28 mouse cellular contexts compared by ENCODE assay signal in genomic region chr1:113210095-113210494, GRCm38 (mm10).
"Had no signal": no experiment of that assay in that cellular context is flagged by ENCODE, and none has a peak within 500 bp of the region (broad histone marks: within the 10 kb centered on the region; RNA-seq: fewer than 3 reads in every experiment).

No protein-coding gene starts in this region.

- H3K27ac ChIP-seq: embryonic facial prominence, embryonic 10.5 days; embryonic facial prominence, embryonic 12.5 days; embryonic facial prominence, embryonic 13.5 days; embryonic facial prominence, embryonic 15.5 days; forebrain, embryonic 10.5 days; forebrain, embryonic 12.5 days; forebrain, embryonic 13.5 days; forebrain, embryonic 15.5 days; gastrocnemius, adult 2 months; heart, adult 2 months had no signal

- ATAC-seq: forebrain, embryonic 13.5 days; forebrain, embryonic 14.5 days; forebrain, embryonic 15.5 days; forebrain, embryonic 16.5 days; forebrain, postnatal 0 days had no signal

- H3K36me3 ChIP-seq: embryonic facial prominence, embryonic 10.5 days; embryonic facial prominence, embryonic 12.5 days; embryonic facial prominence, embryonic 13.5 days; embryonic facial prominence, embryonic 15.5 days; forebrain, embryonic 10.5 days; forebrain, embryonic 12.5 days; forebrain, embryonic 15.5 days had no signal

- H3K4me1 ChIP-seq: embryonic facial prominence, embryonic 10.5 days; embryonic facial prominence, embryonic 12.5 days; embryonic facial prominence, embryonic 13.5 days; embryonic facial prominence, embryonic 15.5 days; forebrain, embryonic 10.5 days; forebrain, embryonic 12.5 days; forebrain, embryonic 13.5 days; forebrain, embryonic 15.5 days had no signal

- H3K4me3 ChIP-seq: embryonic facial prominence, embryonic 10.5 days; embryonic facial prominence, embryonic 12.5 days; embryonic facial prominence, embryonic 13.5 days; embryonic facial prominence, embryonic 15.5 days; erythroblast, embryonic 14.5 days; forebrain, embryonic 10.5 days; forebrain, embryonic 12.5 days; forebrain, embryonic 13.5 days; forebrain, embryonic 15.5 days; gastrocnemius, adult 2 months; heart, adult 2 months had no signal

- H3K9ac ChIP-seq: embryonic facial prominence, embryonic 12.5 days; embryonic facial prominence, embryonic 13.5 days; embryonic facial prominence, embryonic 15.5 days; forebrain, embryonic 12.5 days; forebrain, embryonic 13.5 days; forebrain, embryonic 15.5 days; forebrain, postnatal 0 days had no signal

- H3K9me3 ChIP-seq: embryonic facial prominence, embryonic 10.5 days; embryonic facial prominence, embryonic 12.5 days; embryonic facial prominence, embryonic 13.5 days; embryonic facial prominence, embryonic 15.5 days; forebrain, embryonic 10.5 days; forebrain, embryonic 12.5 days; forebrain, embryonic 13.5 days; forebrain, embryonic 15.5 days had no signal

- DNase-seq: cerebellum, adult 2 months; cerebellum, adult 9-10 months; cerebellum, adult 9-11 months; cerebellum, postnatal 10 days; cerebellum, postnatal 14 days; cerebellum, postnatal 25 days; cerebellum, postnatal 36 days; embryo, embryonic 11 days; forebrain, postnatal 0 days; gastrocnemius, adult 2 months; gastrocnemius, postnatal 10 days; gastrocnemius, postnatal 14 days; gastrocnemius, postnatal 25 days; gastrocnemius, postnatal 36 days; heart, adult 11 months; heart, adult 18-20 months; heart, adult 2 months had no signal

- H3K27me3 ChIP-seq: embryonic facial prominence, embryonic 12.5 days; embryonic facial prominence, embryonic 13.5 days; embryonic facial prominence, embryonic 15.5 days; forebrain, embryonic 12.5 days; forebrain, embryonic 13.5 days; forebrain, embryonic 15.5 days had no signal

- H3K4me2 ChIP-seq: embryonic facial prominence, embryonic 12.5 days; embryonic facial prominence, embryonic 13.5 days; embryonic facial prominence, embryonic 15.5 days; forebrain, embryonic 12.5 days; forebrain, embryonic 13.5 days; forebrain, embryonic 15.5 days had no signal
